Mouse (Mus musculus): ENCODE measurements around the gene Lrr1.
A peak's percentile ranks its signal among the peaks of the same experiment; 100 is the strongest.

GRCm38 (mm10) chr12:69198164-69198535, 29.5 kb downstream of the Lrr1 start, which contains the start of gene Dnaaf2:
- TF ChIP-seq POLR2A (IDR thresholded peaks at IDR 0.05; ENCODE audit: control insufficient read depth, low read depth, low read length) (peak; percentile 76; the same call in 1 of the 2 replicates), CTCF (IDR thresholded peaks at IDR 0.05; ENCODE audit: control insufficient read depth, insufficient read depth, insufficient replicate concordance, low read depth, low read length) (no peak)
